Mouse (Mus musculus) cortical plate, adult 2 months (tissue): ENCODE data around the gene Tsen54.

Experiments used
- CTCF ChIP-seq: fragments of 200-500 bp; IDR thresholded peaks from 2 replicates; pipeline ENCODE4 v1.5.1; 2011; ENCODE audit warnings: mild to moderate bottlenecking, control low read depth, low read length; ENCODE audit not compliant: insufficient read depth; ENCODE audit errors: extremely low read depth
- POLR2A ChIP-seq: fragments of 200-500 bp; IDR thresholded peaks from 2 replicates; pipeline ENCODE4 v1.6.1; 2011; ENCODE audit warnings: mild to moderate bottlenecking, low read length, control low read depth; ENCODE audit not compliant: insufficient read depth; ENCODE audit errors: extremely low read depth

- no peak for TF ChIP-seq CTCF
- TF ChIP-seq POLR2A = no peak
Observed at GRCm38 (mm10) chr11:115845819-115846218, 31.3 kb downstream of the Tsen54 start.
